Comparison of ENCODE assay signal across 33 mouse cellular contexts in genomic region chr13:24771482-24771881, GRCm38 (mm10). TPM values are rescaled to one million over a fixed set of nuclear protein-coding genes. Genes with fewer than 3 reads are reported as not detected.
"Had no signal": no experiment of that assay in that cellular context is flagged by ENCODE, and none has a peak within 500 bp of the region (broad histone marks: within the 10 kb centered on the region; RNA-seq: fewer than 3 reads in every experiment).

No protein-coding gene starts in this region.

RNA-seq across cellular contexts. Expression of gene Armh2, which starts 30.4 kb away (rescaled TPM):
- total RNA-seq: left cerebral cortex, postnatal 10 days; left cerebral cortex, postnatal 25 days; left cerebral cortex, postnatal 36 days; left cerebral cortex, postnatal 4 days; liver, adult 2 months; megakaryocyte progenitor cell, adult 5-6 weeks; midbrain, postnatal 0 days; monocyte, adult 5-6 weeks had no signal
- polyA plus RNA-seq: limb, embryonic 10.5 days; limb, embryonic 11.5 days; limb, embryonic 12.5 days; limb, embryonic 13.5 days; limb, embryonic 14.5 days; limb, embryonic 15.5 days; liver, adult 2 months; liver, embryonic 11.5 days; liver, embryonic 13.5 days; liver, embryonic 14.5 days; liver, embryonic 15.5 days; liver, embryonic 16.5 days; liver, postnatal 0 days; lung, adult 2 months; lung, embryonic 14.5 days; lung, embryonic 15.5 days; lung, embryonic 16.5 days; lung, postnatal 0 days; macrophage; midbrain, embryonic 10.5 days; midbrain, embryonic 12.5 days; midbrain, embryonic 13.5 days; midbrain, embryonic 14.5 days; midbrain, embryonic 16.5 days; midbrain, postnatal 0 days; neural tube, embryonic 11.5 days; neural tube, embryonic 12.5 days had no signal
